Mouse (Mus musculus) cerebral cortex, adult 2 months (tissue): ENCODE results near the gene Cir1.

Experiments
- WGBS: fragments of 180-500 bp; shearing (Covaris S2); methylation state at CpG from one replicate; pipeline ENCODE4 v1.1.7; 2018; 5-methylcytosine and 5-hydroxymethylcytosine counted together

Cir1 gene

GRCm38 (mm10) chr2:73312152-73313116, at the start of gene Cir1, which contains the start of gene Scrn3:
Gene Cir1 (minus strand): TSS chr2:73312701.
Gene Scrn3 (plus strand): TSS chr2:73312601.
- under 1% methylated on average over 64 of the region's 64 CpGs for WGBS

GRCm38 (mm10) chr2:73360536-73360935, 48.0 kb upstream of the Cir1 start:
- 90% methylated on average over 2 of the region's 2 CpGs for WGBS

DNA sequence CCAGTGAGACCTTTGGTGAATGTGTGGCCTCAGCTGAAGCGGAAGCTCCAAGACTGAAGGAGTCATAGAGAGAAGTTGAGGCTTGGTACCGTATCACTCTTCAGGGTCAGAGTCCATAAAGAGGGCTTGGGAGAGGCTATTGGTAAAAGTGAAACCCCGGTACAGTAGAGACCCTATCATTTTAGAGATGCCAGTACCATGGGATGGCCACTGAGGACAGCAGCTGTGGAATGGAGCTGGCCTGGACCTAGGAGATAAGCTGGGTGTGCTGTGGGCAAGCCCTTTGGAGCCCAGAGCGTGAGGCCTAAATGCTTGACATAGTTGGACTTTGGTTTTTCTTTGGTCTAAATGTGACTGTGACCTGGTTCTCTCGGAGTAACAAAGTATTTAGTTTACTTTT, 47.4 kb upstream of the Cir1 start:
- 96% methylated on average over 5 of the region's 5 CpGs for WGBS

- 67% methylated on average over 18 of the region's 18 CpGs for WGBS
Measured at GRCm38 (mm10) chr2:73357004-73357403, 44.5 kb upstream of the Cir1 start.

DNA sequence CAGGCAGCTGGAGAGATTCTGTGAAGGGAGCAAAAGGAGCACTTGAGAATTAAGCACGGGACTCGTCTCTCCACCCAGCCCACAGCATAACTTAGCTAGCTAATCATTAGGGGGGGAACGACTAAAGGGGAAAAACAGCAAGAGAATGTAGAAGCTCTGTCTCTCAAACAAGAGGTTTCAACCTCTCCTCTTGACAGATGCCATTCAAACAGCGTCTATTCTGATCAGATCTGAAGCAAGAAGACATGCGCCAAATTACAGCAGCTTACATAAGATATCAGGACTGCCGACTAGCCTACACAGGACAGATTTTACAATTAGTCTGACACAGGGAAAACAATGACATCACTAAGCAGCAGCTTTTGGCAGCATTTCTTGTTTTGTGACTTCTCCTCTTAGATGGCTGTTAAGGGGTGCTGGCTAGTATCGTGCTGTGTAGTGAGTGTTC, 39.5 kb upstream of the Cir1 start:
- 32% methylated on average over 7 of the region's 7 CpGs for WGBS

- WGBS = 53% methylated on average over 5 of the region's 5 CpGs
Measured at GRCm38 (mm10) chr2:73351496-73351895, 39.0 kb upstream of the Cir1 start.

DNA sequence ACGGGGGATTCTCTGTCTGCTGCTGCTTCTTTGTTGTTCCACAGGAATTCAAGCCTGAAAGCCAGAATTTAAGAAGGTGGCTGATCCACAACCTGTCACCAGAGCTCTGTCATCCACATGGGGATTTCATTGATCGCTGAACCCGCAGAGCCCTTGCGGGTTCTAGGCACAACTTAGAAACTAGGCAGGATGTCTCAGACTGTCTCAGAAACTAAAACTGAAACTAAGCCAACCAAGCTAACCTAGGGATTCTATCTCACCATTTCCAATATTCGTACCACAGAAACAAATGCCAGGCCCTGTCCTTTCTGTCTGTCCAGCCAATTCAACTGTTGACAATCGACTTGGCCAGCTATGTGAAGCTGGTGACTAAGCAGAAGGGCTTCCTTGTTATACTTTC, 35.7 kb upstream of the Cir1 start:
- 84% methylated on average over 6 of the region's 6 CpGs for WGBS

GRCm38 (mm10) chr2:73347766-73348165, 35.3 kb upstream of the Cir1 start:
- WGBS = 73% methylated on average over 9 of the region's 9 CpGs

- WGBS = 58% methylated on average over 6 of the region's 6 CpGs
Measured at GRCm38 (mm10) chr2:73347136-73347535, 34.6 kb upstream of the Cir1 start.

GRCm38 (mm10) chr2:73346345-73347086, 34.0 kb upstream of the Cir1 start:
- WGBS = 59% methylated on average over 13 of the region's 13 CpGs

DNA sequence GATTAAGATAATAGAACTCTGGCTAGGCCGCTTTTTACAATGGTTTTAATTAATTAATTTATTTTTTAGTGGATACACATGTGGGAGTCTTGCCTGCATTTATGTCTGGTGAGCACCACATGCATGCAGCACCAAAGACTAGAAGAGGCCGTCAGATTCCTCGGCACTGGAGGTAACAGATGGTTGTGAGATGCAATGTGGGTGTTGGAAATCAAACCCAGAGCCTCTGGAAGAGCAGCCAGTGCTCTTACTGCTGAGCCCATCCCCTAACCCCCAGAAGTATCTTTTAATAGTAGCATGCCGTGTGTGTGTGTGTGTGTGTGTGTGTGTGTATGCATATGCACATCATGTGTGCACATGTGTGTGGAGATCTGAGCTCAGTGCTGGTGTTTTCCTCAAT, 32.7 kb upstream of the Cir1 start:
- WGBS = 62% methylated on average over 4 of the region's 4 CpGs

DNA sequence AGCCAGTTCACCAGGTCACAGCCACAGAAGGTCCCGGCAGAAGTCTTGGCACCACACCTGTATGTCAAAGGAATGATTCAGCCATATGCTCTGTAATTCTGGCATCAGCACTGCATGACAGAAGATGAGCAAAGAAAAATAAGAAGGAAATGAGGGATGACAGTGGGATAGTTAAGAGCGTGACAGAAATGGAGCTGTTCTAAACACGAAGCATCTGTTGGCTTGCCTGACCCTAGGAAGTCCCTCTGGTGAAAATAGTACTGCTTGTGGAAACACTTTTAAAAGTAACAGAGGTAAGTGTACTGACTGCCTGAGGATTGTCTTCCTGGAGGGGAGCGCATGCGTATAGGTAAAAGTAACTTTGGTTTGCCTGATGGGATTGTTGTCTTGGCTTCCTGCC, 31.2 kb upstream of the Cir1 start:
- 86% methylated on average over 5 of the region's 5 CpGs for WGBS

- 77% methylated on average over 8 of the region's 8 CpGs for WGBS
Measured at GRCm38 (mm10) chr2:73338415-73338814, 25.9 kb upstream of the Cir1 start.

GRCm38 (mm10) chr2:73335949-73336348, 23.4 kb upstream of the Cir1 start:
- WGBS = 89% methylated on average over 3 of the region's 3 CpGs

GRCm38 (mm10) chr2:73325871-73326270, 13.4 kb upstream of the Cir1 start:
- 89% methylated on average over 5 of the region's 5 CpGs for WGBS

DNA sequence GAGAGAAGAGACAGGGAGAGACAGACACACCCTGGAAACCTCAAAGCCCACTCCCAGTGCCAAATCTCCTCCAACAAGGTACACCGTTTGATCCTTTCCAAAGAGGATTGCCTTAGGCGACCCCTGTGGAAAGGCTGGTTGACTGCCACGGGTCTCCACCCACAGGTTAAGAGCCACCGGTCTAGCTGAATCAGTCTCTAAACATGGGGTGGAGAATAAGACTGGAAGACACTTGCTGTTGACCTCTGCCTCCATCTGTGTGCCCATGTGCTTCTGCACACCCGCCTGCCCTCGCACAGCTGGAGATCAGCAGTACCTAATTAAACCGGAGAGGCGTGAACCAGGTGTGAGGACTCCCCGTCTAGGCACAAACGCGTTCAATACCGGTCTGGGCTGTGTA, 10.5 kb upstream of the Cir1 start:
- WGBS = 78% methylated on average over 12 of the region's 12 CpGs

DNA sequence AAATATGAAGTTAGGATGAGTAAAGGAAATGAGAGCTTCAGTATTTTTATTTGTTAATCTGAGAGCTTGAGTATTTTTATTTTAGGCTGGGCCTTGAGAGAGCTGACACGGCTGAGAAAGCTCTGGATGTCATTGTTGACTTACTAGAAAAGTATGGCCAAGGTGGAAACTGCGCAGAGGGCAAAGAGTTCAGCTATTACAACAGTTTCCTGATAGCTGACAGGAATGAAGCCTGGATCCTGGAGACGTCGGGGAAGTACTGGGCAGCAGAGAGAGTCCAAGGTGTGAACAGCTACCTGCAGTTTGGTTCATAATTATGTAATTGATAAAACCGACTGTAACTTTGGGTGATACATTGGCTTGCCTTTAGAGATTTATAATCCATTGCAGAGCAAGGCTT, 6.7 kb upstream of the Cir1 start:
- 82% methylated on average over 5 of the region's 5 CpGs for WGBS

GRCm38 (mm10) chr2:73317426-73317825, 4.9 kb upstream of the Cir1 start:
- WGBS = 95% methylated on average over 9 of the region's 9 CpGs

DNA sequence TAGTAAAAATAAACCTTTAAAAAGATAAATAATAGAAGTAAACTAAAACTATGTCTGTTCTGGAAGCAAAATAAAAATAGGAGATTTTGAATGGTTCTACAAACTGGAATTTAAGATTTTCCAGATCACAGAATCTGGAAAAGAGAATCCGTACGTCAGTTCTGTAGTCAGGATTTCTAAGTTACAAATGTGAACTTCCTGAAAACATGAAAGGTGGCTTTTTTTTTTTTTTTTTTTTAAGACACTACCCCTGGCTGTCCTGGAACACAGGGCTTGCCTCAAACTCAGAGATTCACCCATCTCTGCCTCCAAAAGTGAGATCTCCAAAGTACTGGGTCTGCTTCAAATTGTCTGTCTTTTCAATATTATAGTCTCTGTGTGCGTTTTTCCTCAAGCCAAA, 1.8 kb upstream of the Cir1 start:
- 80% methylated on average over 3 of the region's 3 CpGs for WGBS

DNA sequence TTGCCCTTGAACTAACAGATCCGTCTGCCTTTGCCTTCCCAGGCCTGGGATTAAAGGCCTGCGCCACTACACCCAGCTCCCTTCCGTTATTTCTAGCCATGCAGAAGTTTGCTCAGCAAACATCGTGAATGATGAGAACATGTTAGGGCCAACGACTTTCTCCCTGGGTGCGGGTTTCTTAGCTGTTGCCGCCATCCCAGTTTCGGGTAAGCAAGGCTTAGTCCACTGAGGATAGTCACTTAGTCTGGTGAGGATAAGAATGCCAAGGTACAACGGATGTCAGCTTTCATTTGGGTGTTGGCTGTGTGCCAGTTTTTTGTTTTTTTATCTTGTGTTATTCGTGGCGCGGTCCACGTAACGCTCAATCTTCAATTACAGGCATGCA, 608 bp upstream of the Cir1 start:
- 22% methylated on average over 14 of the region's 14 CpGs for WGBS

- 92% methylated on average over 7 of the region's 7 CpGs for WGBS
Measured at GRCm38 (mm10) chr2:73306006-73306405, 6.5 kb downstream of the Cir1 start.

DNA sequence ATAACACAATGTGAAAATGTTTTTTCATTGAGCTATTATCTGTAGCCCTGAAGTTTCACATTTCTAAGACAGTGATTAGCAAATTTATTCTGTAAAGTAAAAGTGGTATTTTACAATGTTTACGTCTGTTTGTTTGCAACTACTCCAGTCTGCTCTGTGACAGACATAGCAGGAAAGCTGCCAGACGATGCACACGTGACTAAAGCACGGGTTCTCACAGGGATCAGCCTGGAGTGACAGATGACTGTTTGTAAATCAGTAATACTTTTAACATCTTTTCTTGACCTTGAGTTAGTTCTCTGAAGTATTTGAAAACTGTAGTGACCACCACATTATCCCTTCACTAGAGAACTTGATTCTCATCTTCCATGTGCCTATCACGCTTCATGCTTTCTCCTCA, 8.0 kb downstream of the Cir1 start:
- 82% methylated on average over 5 of the region's 5 CpGs for WGBS

GRCm38 (mm10) chr2:73302722-73303121, 9.8 kb downstream of the Cir1 start:
- 96% methylated on average over 9 of the region's 9 CpGs for WGBS
